Mouse (Mus musculus): ENCODE results near the gene BC028528. TPM values are rescaled to one million over a fixed set of nuclear protein-coding genes. Genes with fewer than 3 reads are reported as not detected.
A peak's percentile ranks its signal among the peaks of the same experiment; 100 is the strongest.
"Not testable (repeated sequence)": the region's sequence is repeated elsewhere in the genome, so short reads cannot be mapped to it uniquely, and the experiment has no call there.

Gene BC028528
- polyA plus RNA-seq, 1 experiment from 2014 or later = 8.6 TPM

DNA sequence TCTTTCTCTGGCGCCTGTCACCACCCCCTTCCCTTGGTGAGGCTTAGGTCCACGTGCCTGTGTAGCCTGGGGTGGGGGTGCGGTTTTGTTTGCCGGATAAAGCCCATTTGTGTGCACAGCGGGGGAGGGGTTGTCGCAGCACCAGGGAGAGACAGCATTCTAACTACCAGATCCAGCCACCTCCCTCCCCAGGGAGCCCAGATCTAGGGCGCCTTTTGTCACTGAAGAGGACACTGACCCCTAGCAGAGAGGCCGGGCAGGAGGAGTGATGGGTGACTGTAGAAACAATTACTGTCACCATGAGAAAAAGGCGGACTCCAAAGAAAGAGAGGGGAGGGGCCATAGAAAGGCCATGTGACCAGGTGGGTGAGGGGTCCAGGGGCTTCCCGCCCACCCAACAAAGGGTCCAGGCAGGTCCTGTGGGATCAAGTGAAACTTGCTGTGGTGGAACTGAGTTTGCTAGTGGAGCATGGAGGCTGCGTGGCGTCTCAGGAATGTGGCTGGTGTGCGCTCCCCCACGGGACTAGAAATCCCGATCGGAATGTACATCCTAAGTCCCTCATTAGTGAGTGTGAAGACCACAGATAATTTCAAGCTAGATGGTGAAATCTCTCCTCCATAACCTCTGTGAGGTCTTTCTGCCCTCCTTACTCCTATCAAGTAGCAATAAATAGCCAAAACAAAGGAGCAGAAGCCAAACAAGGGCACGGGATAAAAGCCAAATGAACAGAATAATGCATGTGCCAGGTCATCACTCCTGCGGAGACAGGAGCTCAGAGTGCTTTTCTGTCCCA is 13.5 kb upstream of the BC028528 start:
- H3K36me3 ChIP-seq = no peaks in the 10 kb centered on the region
- ATAC-seq (ENCODE audit: low read depth) (peak; percentile 37; the same call in 1 of the 2 replicates), DNase-seq (no peak)
- peak overlapping the region; percentile 64 for H3K4me2 ChIP-seq
- H3K4me3 ChIP-seq (replicated peaks) = peak overlapping the region; percentile 41
- peak overlapping the region; percentile 29; the same call in 1 of the 2 replicates for H3K9ac ChIP-seq
- 1% methylated on average over 18 of the region's 18 CpGs for WGBS (ENCODE audit: insufficient replicate concordance)
- H3K9me3 ChIP-seq (replicated peaks) = no peaks in the 10 kb centered on the region
- peak overlapping the region; percentile 70 for H3K27ac ChIP-seq
- H3K27me3 ChIP-seq = peaks cover 88% of the 10 kb centered on the region
- peaks cover 38% of the 10 kb centered on the region for H3K4me1 ChIP-seq (replicated peaks)

DNA sequence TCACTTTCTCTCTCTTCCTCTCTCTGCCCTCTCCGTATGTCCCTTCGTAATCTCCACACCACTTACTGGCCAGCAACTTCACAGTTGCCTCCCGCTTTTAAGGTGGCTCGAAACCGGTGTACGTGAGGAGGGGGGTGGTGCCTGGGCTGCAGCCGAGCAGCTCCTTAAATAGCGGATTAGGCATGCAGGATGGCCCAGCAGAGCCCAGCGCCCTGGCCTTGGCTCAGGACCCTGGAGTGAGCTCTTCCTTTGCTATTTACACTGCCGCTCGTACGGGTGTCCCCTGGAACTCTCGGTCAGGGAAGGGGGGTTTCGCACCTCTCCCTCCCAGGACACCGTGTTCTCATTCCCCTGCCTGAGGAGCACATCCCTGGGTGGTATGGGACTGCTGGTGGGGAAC is 12.8 kb upstream of the BC028528 start, which contains the start of gene Car14:
Gene Car14 (minus strand): TSS at position 124 of the 400 bp plus-strand sequence.
- no peak for DNase-seq
- Histone ChIP-seq H3K4me2 (peak within 1 kb of the TSS; percentile 64), H3K36me3 (no peaks in the 10 kb centered on the region), H3K9ac (peak within 1 kb of the TSS; percentile 52; the same call in 1 of the 2 replicates), H3K27ac (peak within 1 kb of the TSS; percentile 70), H3K27me3 (peaks cover 89% of the 10 kb centered on the region), H3K4me1 (replicated peaks) (peaks cover 38% of the 10 kb centered on the region), H3K4me3 (replicated peaks) (peak within 1 kb of the TSS; percentile 41), H3K9me3 (replicated peaks) (no peaks in the 10 kb centered on the region)
- WGBS (ENCODE audit: insufficient replicate concordance) = 2% methylated on average over 15 of the region's 15 CpGs
- no peak; the same call in 1 of the 2 replicates for ATAC-seq (ENCODE audit: low read depth)

DNA sequence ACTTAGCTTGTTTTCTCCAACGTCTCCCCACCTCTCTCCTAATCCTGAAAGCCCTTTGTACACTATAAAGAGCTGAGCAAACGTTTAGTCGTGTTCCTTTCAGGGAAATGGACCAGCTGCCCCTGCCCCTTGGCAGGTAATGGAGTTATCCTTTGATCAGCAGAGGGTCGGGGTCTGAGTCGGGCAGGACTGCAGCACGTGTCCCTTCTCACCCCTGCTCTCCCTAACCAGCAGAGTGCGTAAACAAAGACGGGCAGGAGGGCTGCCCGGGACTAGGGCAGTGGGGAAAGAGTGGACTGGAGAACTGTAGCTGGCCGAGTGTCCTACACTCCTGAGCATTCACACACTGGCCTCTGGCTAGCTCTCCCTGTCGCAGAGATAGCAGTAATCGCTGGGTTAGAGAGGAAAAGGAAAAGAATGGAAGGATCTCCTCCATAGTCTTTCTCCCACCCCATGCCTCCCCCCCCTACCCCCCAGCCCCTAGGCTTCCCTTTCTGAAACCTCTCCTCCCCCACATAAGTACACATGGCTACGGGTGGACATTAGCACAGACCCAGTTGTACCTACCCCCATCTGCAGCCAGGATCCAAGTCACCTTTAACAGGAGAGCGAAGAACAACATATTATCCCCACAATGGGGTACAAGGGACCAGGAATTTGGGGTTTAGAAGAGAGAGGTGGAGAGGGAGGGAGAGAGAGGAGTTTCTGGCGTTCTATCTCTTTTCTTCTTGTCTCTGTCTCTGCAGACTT is 12.1 kb upstream of the BC028528 start:
- H3K36me3 ChIP-seq = 0 out of 2 replicates have a peak, but pooled peaks cover under 1% of the 10 kb centered on the region
- peak overlapping the region; percentile 52; the same call in 1 of the 2 replicates for H3K9ac ChIP-seq
- peak overlapping the region; percentile 64 for H3K4me2 ChIP-seq
- H3K9me3 ChIP-seq (replicated peaks) = no peaks in the 10 kb centered on the region
- peaks cover 83% of the 10 kb centered on the region for H3K27me3 ChIP-seq
- H3K4me3 ChIP-seq (replicated peaks) = peak overlapping the region; percentile 41
- WGBS (ENCODE audit: insufficient replicate concordance) = 11% methylated on average over 15 of the region's 15 CpGs
- peak; percentile 70 for ATAC-seq (ENCODE audit: low read depth)
- no peak for DNase-seq
- peak overlapping the region; percentile 70 for H3K27ac ChIP-seq
- peaks cover 40% of the 10 kb centered on the region for H3K4me1 ChIP-seq (replicated peaks)

DNA sequence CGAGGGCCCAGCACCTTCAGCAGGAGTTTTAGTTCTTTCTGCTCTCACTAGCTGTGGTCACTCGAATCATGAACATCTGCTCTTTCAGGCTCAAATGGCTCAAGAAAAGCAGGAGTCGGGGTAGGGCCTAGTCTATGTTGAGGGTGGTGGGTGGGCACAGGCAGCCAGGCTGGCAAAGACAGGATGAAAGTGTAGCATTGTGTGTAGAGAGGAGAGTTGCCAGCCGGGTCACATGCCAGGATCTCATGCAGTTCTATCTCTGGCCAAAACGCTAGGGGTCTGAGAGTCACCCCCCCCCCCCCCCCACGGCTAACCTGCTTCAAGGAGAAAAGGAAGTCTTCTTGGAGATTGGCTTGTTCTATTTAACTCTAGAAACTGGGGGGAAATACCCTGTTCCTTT is 10.8 kb upstream of the BC028528 start:
- H3K4me3 ChIP-seq (replicated peaks) = no peak overlapping the region
- H3K27me3 ChIP-seq = peaks cover 72% of the 10 kb centered on the region
- no peaks in the 10 kb centered on the region for H3K9me3 ChIP-seq (replicated peaks)
- H3K36me3 ChIP-seq = 0 out of 2 replicates have a peak, but pooled peaks cover 2% of the 10 kb centered on the region
- WGBS (ENCODE audit: insufficient replicate concordance) = 30% methylated on average over 6 of the region's 6 CpGs
- ATAC-seq (ENCODE audit: low read depth) (no peak), DNase-seq (no peak)
- peak overlapping the region; percentile 70; the same call in 1 of the 2 replicates for H3K27ac ChIP-seq
- no peak overlapping the region for H3K9ac ChIP-seq
- H3K4me2 ChIP-seq = no peak overlapping the region
- H3K4me1 ChIP-seq (replicated peaks) = peaks cover 41% of the 10 kb centered on the region

DNA sequence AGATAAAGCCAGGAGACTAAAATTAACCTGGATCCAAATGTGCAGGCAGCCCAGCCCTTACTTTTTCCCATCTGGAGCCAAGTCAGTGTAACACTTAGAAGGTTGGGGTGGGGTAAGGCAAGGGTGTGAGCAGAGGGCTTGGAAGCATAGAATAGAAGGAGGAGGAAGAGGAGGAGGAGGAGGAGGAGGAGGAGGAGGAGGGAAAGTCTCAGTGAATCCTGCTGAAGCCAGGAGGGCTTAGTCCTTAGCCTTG is 10.5 kb upstream of the BC028528 start:
- Histone ChIP-seq H3K9ac (no peak overlapping the region), H3K4me1 (replicated peaks) (peaks cover 41% of the 10 kb centered on the region), H3K4me3 (replicated peaks) (no peak overlapping the region), H3K4me2 (no peak overlapping the region), H3K27me3 (peaks cover 68% of the 10 kb centered on the region), H3K27ac (peak overlapping the region; percentile 8; the same call in 1 of the 2 replicates), H3K9me3 (replicated peaks) (no peaks in the 10 kb centered on the region), H3K36me3 (0 out of 2 replicates have a peak, but pooled peaks cover 2% of the 10 kb centered on the region)
- DNase-seq (no peak), ATAC-seq (ENCODE audit: low read depth) (no peak)

DNA sequence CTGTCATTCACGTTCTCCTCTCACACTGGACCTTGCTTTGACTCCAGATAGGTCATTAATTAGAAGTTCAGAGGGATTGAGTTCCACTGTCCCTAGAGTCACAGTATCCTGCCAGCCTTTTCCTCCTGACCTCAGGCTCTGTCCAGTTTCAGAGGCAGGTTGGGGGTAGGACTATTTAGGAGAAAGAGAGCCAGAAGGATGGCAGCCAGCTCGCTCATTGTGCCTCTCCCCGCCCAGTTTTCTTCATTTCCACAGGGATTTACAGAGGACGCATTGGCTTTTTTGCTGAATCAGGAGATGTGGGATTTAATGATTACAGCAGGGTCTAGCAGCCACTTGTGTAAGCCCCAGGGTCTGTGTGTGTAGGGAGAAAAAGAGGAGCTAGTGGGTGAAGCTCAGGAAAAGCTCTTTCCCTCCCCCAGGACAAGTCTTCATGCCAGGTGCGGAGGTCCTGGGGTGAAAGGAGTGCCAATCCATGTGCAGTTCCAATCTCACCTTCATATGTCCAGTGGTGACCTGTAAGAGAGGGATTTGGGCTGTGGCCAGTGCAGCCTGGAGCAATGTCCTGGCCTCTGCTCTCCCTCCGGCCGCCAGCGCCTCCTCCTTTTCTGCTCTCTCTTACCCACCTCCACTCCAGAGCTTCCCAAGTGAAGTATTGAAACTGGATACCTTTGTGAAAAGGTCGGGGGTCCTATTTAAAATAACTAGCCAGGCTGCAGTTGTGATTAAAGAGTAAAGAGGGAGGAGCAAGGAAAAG is 10.0 kb upstream of the BC028528 start:
- 62% methylated on average over 9 of the region's 9 CpGs for WGBS (ENCODE audit: insufficient replicate concordance)
- H3K27ac ChIP-seq = no peak overlapping the region
- H3K27me3 ChIP-seq = peaks cover 63% of the 10 kb centered on the region
- H3K4me3 ChIP-seq (replicated peaks) = no peak overlapping the region
- 0 out of 2 replicates have a peak, but pooled peaks cover 2% of the 10 kb centered on the region for H3K36me3 ChIP-seq
- ATAC-seq (ENCODE audit: low read depth) (no peak), DNase-seq (no peak)
- H3K9me3 ChIP-seq (replicated peaks) = no peaks in the 10 kb centered on the region
- peaks cover 36% of the 10 kb centered on the region for H3K4me1 ChIP-seq (replicated peaks)
- H3K9ac ChIP-seq = no peak overlapping the region
- H3K4me2 ChIP-seq = no peak overlapping the region

DNA sequence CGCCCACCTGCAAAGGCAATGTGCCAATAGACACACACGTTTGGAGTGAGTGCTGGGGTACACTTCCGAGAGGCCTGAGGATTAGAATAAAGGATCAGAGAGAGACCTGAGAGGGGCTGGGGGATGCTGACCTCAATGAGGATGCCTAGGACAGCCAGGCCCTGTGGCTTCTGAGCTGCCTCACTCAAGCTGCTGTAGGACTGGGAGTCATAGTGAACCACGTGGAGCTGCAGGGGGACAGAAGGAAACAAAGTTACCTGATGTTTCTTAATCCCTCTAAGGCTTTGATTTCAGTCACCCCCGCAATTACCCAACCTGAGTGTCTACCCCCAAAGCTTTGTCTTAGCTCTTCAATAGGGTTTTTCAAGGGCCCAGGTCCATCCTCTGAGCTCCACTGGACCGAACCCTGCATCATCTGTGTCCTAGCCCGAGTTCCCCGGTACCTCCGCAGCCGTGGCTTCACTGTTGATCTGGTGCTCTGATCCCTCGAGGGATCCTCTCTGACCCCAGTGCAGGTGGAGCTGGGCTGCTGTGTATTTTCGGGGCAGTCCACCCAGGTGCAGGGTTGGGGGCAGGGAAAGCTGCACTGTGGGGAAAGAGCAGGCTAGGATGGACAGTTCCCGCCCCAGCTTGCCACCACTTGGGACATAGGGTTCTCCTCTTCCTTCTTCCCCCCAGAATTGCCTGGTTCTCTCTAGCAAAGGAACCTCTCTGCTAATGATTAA is 8.2 kb upstream of the BC028528 start:
- H3K4me1 ChIP-seq (replicated peaks) = peaks cover 30% of the 10 kb centered on the region
- no peaks in the 10 kb centered on the region for H3K9me3 ChIP-seq (replicated peaks)
- peak overlapping the region; percentile 19; the same call in 1 of the 2 replicates for H3K9ac ChIP-seq
- 0 out of 2 replicates have a peak, but pooled peaks cover 8% of the 10 kb centered on the region for H3K36me3 ChIP-seq
- WGBS (ENCODE audit: insufficient replicate concordance) = 67% methylated on average over 13 of the region's 13 CpGs
- no peak overlapping the region for H3K4me2 ChIP-seq
- no peak for ATAC-seq (ENCODE audit: low read depth)
- H3K27ac ChIP-seq = 0 out of 2 replicates have a peak overlapping the region, but pooled peaks have one; percentile 4
- H3K27me3 ChIP-seq = peaks cover 45% of the 10 kb centered on the region
- no peak overlapping the region for H3K4me3 ChIP-seq (replicated peaks)
- DNase-seq = no peak

DNA sequence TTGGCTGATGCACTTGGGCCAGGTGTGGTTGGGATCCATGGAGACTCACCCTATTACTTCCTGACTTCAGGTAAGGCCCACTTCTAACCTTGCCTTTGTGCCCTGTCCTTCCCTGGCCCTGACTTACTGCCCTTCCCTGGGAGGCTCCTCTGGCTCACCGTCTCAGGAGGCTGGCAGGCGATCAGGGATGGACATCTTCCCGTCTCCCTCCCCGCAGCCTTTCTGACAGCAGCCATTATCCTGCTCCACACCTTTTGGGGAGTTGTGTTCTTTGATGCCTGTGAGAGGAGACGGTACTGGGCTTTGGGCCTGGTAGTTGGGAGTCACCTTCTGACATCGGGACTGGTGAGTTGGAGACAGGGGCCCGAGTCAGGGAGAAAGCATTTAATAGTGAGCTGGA is 3.7 kb upstream of the BC028528 start:
- DNase-seq; H3K27ac ChIP-seq; H3K36me3 ChIP-seq; ATAC-seq (ENCODE audit: low read depth); H3K4me2 ChIP-seq; H3K9me3 ChIP-seq (replicated peaks); H3K4me3 ChIP-seq (replicated peaks); H3K27me3 ChIP-seq: not testable (repeated sequence)
- Histone ChIP-seq H3K9ac (peak overlapping the region; percentile 41; the same call in 1 of the 2 replicates), H3K4me1 (replicated peaks) (peaks cover 43% of the 10 kb centered on the region)
- 90% methylated on average over 7 of the region's 7 CpGs for WGBS (ENCODE audit: insufficient replicate concordance)

DNA sequence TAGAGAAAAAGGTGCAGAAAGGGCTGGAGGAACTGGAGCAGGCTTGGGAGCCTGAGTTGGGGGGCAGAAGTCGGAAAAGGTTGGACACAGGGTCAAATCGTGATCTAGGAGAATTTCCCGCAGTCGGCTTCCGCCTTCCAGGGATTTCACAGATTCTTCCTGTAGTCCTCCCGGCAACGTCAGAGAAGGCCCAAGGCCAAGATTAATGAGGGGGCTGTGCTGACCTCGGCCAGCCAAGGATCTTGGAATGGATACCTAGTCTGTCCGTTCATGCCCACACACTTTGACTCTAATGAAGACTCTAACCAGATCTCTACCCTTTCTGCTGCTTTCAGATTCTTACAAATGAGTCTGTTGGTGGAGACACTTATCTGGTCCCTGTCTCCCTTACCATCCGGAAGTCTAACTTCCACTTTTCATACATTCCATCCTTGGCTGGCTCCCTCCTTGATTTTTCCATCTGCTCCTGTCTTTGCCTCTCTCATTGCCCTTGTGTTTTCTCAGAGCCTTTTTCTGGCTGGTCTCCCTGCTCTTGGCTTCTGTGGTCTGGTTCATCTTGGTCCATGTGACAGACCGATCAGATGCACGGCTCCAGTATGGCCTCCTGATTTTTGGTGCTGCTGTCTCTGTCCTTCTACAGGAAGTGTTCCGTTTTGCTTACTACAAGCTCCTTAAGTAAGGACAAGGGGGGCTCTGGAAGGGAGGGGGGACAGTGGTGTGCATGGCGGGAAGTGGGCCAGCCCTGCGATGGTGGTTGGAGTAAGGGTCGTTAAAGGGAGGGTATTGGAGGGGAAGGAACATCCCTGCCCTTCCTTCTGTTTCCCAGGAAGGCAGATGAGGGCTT is 2.7 kb upstream of the BC028528 start:
- peaks cover 46% of the 10 kb centered on the region for H3K4me1 ChIP-seq (replicated peaks)
- H3K9me3 ChIP-seq (replicated peaks) = no peaks in the 10 kb centered on the region
- DNase-seq (no peak), ATAC-seq (ENCODE audit: low read depth) (no peak)
- H3K4me2 ChIP-seq = peak overlapping the region; percentile 75
- peak overlapping the region; percentile 82 for H3K9ac ChIP-seq
- peak overlapping the region; percentile 73 for H3K27ac ChIP-seq
- peak overlapping the region; percentile 72 for H3K4me3 ChIP-seq (replicated peaks)
- H3K36me3 ChIP-seq = 0 out of 2 replicates have a peak, but pooled peaks cover 8% of the 10 kb centered on the region
- no peaks in the 10 kb centered on the region for H3K27me3 ChIP-seq
- 4% methylated on average over 16 of the region's 16 CpGs for WGBS (ENCODE audit: insufficient replicate concordance)
